Mouse (Mus musculus) ES-CJ7 (cell line): ENCODE data around the gene Veph1.

Experiments used
- DNase-seq: peaks from one replicate; pipeline ENCODE4 v3.0.0; 2011; ENCODE audit warnings: low read depth, low spot score

Gene Veph1

DNA sequence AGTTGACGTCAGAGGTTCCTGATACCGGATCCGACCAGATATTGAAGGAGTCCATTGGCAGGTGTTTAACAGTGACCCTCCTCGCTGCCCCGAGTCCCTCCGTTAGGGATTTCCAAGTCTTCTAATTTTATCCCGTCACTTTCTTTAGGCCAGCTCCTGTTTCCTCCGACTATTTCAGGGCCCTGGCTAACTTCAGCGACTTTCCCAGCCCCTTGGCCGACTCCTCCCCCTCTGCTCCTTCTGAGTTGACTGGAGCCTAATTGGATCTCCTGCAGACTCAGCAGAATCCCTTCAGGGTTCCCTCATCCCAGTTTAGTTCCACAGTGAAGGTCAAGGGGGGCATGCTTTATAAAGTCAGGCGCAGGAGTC, 75.4 kb downstream of the Veph1 start:
- DNase-seq = peak; percentile 22

DNA sequence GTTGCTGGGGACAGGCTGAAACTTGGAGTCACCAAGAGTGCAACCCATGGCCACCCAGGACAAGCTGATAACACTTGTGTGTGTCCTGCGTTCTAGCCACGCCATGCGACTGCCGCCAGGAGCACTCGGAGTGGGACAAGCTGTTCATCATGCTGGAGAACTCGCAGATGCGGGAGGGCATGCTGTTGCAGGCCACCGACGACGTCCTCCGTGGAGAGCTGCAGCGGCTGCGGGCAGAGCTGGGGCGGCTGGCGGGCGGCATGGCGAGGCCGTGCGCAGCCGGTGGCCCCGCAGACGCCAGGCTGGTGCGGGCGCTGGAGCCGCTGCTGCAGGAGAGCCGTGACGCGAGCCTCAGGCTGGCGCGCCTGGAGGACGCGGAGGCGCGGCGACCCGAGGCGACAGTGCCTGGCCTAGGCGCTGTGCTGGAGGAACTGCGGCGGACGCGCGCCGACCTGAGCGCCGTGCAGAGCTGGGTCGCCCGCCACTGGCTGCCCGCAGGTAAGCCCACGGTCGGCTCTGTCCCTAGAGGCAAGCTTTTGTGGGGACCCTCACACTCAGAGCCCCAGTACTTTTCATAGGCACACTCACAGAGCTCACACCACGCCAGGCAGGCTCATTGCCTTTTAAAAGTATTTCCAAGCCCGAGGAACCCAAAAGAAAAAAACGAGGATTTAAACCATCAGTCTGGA, 75.9 kb downstream of the Veph1 start:
- peak; percentile 13 for DNase-seq

DNA sequence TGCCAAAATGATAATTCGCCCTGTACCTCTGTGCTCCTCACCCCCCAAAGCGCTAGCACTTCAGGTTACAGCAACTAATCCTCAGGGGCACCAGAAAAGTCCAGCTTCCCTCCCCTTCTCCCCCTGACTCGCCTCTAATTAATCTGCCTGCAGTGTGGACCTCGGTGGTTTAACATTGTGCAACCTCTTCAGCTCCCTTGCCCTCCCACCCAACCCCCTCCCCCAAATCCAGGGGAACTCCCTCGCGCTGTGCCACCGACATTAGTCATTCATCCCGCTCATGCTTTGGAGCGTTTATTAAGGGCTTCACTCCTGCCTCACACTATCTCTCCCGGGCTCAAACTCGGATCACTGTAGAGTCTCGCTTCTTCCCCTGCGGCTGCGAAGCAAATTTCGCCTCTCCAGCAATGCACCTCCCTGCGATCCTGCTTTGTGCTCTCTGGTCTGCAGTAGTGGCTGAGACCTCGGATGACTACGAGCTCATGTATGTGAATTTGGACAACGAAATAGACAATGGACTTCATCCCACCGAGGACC, 76.9 kb downstream of the Veph1 start, which contains the start of gene Ptx3:
Ptx3 (plus strand) TSS at position 256 of the 537 bp plus-strand sequence.
- peak; percentile 4 for DNase-seq

DNA sequence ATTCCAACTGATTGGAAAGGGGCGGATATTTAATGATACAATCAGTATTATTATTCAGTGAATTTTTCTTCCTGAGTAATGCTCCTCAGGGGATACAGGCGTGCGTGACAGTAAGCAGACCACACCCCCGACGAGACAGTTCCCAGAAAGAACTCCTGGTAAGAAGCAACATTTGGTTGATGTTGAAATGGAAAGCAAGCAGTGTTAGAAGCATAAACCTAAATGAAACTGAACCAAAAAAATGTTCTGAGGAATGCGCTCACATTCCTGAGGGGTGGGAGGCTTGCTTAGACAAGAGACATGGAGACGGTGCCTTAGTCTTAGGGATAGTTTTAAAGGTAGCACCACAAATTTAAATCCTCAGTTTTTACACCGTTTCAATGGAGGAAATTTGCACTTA, 80.9 kb downstream of the Veph1 start:
- DNase-seq = no peak

DNA sequence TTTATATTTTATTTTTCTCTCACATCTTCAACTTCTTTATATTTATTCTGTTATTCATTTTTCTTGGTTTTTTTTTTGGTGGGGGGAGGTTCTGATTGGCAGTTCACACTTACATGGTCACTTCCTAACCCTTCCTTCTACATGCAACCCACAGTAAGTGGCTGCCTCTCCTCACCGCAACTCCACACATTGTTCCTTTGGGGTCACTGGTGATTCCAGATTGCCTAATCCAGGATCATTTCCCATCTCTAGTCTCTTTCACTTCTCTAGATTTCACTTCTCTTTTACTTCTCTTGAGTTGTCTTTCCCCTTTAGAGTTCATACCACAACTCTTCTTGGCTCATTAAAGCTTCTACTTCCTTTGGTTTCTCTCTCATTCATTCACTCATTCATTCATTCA, 83.1 kb downstream of the Veph1 start:
- DNase-seq = no peak

DNA sequence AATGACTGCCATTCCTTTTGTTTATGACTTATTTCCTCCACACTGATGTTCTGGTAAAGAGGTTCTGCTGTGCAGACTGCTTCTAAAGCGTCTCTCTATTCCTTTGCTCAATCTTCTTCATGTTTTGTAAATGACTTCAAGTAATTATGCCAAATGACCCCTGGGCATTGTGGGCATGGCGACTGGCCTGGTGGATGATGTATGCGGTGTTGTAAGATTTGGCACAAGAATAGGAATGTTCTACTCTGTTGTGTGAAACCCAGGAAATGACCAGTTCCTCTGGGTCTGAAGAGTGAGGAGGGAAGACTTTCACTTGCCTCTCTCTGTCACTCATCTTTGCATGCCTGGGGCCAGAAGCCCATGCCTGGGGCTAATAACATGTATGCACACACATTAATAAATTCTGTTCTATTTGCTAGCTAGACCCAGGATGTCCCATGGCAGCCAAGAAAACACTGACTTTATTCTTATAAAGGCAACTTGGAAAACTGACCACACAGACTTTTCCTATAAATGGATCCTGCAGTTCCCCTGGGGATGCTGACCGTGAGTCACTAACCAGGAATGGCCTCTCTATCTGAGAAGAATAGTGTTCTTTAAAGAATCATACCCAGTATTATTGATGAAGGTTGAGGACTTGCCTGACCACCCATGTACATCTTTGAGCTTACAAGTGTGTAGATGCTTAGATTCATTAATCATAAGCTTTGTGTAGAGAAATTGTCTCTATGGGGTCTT, 87.6 kb downstream of the Veph1 start:
- no peak for DNase-seq

DNA sequence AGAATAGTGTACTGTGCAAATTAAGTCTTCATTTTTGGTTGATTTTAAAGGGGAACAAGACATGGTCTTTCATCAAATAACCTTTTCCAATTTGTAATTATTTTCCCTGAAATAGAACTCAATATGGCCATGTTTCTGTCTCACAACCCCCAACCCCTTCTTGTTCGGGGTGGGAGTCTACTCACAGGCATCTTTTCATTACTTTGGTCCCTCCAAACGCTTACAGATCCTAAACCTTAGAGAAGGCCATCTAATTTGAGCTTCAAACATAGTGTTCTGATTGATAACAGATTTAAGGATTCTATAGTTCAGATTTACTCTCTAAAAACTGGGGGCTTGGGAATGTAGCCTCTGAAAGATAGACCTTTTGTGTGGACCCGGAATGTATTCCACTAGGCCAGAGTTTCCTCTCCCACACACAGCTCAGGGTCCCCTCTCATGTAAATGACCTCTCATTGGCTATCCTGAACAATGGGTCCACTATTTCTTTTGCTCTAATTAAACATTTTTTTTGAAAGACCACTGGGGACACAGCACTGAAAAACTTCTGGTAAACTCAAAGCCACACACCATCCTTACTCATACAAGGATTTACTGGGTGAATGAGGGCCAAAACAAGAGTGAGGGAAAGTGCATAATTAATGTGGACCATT, 102.6 kb downstream of the Veph1 start:
- no peak for DNase-seq

DNA sequence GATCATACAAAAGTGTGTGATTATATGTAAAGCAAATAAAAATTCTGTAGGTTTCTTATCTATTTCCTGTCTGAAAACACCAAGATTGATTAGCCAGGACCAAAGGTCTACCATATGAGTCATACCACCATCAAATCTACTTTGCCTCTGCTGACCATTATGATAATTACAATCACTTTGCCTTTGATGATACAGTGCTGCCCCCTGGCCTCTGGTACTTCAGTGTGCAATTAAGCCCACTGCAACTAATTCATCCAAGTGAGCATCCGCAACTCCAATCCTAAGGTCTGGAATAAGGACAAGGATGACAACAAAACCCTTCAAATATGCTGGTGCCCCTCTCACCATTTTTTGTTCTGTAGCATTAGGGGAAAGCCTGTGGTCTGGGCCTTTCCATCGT, 117.0 kb downstream of the Veph1 start:
- DNase-seq = peak; percentile 3

DNA sequence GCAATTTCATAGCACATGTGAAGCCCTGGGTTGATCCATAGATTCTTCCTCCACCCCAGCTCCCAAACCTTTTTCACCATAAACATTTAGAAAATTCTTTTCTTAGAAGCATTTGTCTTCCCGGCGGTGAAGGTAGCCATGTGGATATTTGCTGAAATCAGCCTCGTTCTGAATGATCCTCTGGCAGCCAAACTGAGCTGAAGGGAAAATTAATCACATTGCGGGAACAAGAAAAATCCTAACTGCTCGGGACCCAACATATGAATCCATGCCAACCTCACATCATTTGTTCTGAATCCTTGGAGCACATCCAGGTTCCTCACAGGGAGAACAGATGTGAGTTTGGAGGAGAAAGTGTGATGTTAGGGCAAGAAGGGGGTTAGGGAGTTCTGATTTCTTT, 123.7 kb downstream of the Veph1 start:
- DNase-seq = no peak

DNA sequence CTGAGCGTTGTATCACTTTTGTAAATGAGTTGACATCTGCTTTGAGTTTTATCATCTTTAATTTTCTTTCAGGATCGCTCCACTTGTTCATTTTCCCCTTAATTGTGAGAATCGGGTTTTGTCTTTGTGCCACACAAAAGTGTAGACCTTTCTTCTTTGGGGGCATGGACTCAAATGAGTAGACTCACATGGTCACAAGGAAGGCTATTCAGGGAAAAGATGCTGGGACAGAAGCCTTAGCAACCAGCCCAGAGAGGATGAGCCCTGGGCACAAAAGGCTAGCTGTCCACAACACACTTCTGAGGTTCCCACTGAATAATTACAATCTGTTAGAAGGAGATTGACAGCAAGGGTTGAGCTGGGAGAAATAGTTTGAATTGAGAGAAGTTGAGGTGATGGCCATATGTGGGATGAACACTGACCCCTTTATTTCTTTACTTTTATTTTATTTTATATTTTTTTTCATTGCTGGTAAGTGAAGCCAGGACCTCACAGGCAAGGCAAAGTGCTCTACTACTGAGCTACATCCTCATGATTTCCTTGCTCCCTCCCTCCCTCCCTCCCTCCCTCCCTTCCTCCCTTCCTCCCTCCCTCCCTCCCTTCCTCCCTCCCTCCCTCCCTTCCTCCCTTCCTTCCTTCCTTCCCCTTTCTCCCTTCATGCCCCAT, 126.6 kb downstream of the Veph1 start:
- no peak for DNase-seq

DNA sequence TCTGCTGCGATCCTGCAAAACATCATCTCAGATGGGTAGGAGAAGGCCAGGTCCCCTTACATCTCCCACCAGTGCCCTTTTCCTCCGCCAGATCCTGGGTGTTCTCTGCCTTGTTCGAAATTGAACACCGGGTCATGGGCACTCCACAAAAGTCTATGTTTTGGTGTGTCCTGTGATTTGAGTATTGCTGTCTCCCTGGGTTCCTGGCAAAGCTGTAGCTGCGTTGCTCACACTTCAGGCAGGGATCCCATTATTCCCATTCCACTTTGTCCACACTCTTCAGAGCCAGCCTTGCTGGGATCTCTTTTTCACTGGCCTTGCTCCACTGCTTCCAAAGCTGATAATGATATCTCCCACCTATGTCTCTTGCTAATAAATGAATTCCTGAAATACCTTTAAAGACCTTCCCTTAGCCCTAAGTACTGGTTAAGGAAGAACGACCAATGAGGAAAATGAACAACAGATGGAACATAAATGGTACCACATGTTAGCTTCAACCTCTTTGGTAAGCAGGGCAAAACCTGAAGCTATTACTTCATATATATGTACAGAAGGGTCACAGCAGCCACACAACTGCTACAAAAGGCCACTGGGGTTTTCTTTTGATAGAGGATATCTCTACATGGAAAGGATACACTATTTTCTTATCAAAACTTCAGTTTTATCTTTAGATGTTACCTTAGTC, 129.9 kb downstream of the Veph1 start:
- no peak for DNase-seq

DNA sequence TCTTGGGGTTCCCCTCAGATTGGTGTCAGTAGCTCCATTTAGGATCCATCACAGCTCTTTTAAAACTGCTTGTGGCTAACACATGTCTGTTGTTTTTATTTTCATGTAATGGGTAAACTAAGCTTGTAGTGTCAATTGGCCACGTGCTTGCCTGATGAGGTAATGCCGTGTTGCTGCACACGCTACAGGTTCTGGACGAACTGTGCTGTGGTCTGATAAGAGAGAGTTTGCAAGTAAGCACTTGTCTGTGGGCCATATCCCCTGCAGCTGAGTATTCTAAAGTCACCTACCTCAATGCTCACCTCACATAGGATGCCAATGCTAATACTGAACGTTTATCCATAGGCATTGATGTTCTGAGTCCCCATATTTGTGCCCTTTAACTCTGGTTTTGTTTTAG, 131.6 kb downstream of the Veph1 start:
- DNase-seq = no peak

DNA sequence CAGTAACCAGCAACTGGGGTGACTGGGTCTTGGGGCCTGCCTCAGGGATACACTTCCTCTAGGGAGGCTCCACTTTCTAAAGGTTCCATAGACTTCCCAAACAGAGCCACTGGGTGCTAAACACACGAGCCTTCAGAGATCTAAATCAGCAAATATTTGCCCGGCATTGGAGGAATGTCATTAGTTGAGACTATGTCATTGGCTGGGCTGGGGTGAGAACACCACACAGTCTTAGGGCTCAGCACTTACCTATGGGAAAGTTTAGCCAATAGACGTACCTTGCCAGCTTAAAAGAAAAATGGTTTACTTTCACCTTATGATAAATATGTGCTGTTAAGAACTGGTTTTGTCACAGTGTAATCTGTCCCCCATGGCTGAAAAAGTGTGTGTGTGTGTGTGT, 132.1 kb downstream of the Veph1 start:
- DNase-seq = no peak

DNA sequence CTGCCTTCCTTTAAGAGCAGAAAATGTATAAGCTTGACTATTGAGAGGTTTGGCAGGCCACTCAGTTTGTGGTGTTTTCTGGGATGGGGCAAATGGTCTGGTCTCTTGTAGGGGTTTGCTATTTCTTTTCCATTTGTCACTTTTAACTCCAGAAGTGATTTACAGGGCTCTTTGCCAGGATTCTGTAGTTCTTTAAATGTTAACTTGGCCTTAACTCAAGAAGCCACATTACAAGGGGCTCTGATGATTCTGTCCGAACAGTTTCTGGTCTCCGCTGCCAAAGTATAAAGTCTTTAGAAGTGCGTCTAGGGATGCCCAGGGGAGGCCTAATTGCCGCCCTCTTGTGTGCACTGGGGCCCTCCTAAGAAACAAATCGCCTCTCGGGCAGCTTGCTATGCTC, 134.0 kb downstream of the Veph1 start:
- DNase-seq = no peak

DNA sequence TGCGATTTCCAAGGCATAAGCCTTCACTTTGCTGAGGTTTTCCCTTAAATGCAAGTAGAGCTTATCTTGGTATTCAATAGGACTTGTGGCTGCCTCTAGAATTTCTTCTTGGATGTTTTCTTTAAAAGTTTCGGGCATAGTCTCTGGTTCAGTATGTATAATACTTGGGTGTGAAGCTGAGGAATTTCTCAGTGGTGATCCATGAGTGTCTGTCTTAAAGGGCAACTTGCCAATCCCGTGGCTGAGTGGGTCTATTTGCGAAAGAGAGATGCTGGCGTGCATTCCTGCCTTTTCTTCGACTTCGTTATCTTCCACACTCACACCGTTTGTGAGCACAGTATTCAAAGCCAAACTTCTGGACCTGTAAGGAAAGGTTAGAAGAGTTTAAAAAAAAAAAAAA, 138.7 kb downstream of the Veph1 start:
- DNase-seq = no peak

DNA sequence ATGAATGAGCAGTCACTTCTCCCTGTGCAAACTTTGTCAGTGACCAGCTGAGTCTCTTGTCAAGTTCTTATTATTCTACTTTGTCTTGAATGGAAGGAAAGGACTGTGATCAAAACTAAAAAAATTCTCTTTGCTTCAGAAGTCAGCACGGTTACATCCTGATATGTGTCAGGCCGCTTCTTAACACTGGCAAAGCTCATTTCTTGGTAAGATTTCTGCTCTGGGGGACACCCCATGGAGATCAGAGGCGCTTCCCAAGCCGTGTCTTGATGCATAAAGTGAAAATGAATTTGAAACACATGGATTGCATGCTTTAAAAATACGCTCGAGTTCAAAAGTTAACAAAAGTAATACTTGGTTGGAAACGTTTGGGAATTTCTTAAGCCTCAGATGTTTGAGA, 159.0 kb downstream of the Veph1 start:
- DNase-seq = no peak

DNA sequence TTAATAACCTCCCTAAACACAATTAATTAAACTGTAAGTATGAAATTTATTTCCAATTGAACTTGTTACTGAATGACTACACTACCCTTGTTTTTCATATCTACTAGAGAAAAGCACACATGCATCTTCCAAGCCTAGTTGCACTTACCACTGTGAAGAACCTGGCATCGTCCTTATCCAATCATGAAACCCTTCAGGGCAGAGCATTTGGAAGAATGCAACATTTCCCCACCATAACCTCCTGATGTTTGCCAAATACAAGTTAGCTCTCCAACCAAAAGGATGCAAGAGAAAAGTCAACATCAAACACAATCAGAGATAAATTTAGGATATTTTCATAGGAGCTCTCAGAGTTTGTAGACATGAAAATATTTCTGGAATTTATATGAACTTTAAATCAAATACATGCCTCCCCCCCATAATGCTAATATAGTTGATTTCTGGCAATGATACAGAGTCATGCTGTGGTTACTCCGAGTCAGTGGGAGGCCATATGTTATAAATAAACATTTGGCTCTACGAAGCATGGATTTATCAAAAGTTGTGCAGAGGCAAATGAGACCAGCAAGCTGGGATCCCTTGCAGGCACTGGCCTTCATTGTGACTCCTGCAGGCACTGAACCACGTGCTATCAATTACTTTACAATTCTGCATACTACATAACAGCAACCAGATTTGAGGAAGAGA, 165.2 kb downstream of the Veph1 start:
- no peak for DNase-seq

DNA sequence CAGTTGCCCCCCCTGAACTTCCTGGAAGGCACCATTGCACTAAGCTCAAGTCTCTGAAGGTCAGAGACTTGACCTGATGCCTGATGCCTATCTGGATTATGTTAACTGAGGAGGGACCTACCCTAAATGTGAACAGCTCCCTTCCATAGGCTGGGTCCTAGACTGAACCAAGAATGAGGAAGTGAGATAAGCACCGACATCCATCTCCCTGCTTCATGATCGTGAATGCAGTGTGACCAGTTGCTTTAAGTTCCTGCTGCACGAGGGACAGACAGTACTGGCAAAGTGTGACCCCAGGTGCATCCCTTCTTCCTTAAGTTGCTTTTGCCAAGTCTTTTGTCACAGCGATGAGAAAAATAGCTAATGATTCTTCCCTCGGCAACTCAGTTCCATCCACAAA, 166.9 kb downstream of the Veph1 start:
- DNase-seq = no peak

DNA sequence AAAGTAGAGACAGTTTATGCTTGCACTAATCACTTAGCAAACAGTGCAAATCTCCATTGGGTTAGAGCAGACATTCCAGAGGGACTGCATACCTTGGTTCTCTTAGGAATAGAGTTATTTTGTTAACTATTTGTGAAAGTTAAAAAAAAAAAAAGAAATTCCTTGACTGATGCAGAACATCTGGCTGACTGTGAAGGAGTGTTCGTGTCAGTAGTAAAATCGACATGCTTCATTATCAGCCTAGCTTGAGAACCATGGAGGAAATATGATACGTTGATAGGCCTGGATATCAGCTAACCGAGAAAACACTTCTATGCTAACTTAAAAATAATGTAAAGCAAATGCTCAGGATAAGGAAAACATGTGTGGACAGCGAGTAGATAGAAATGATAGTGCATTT, 191.1 kb downstream of the Veph1 start:
- DNase-seq = no peak

DNA sequence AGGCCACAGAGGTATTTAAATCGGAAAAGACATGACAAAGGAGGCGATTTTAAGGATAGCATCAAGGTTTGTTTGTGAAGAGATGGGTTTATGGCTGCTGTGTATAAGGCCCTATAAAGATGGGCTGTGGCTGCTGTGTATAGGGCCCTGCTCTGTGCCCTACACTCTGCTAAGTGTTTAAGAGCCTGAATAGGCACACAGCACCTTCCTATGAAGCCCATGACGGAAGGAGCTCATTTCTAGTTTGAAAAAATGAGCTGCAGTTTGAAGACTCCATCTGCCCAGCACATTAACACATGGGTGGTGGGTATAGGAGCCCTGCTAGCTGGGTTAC, 194.1 kb downstream of the Veph1 start:
- no peak for DNase-seq
